Mouse (Mus musculus): ENCODE data around the gene Asxl2. TPM values are rescaled to one million over a fixed set of nuclear protein-coding genes. Genes with fewer than 3 reads are reported as not detected.

The Asxl2 gene
- 6.5 and 11.7 TPM in 2 replicates for polyA plus RNA-seq (2012; rRNA removed; ENCODE audit: low replicate concordance)

GRCm38 (mm10) chr12:3426530-3427034 lies at the start of gene Asxl2:
Gene Asxl2 (plus strand): TSS chr12:3426857.

Other genes with a start within 250 kb of the Asxl2 start
- gene Rab10, start 116.9 kb upstream of the Asxl2 start, polyA plus RNA-seq (2012; rRNA removed; ENCODE audit: low replicate concordance): 37.1 and 41.2 TPM in 2 replicates
- gene Kif3c, start 61.7 kb upstream of the Asxl2 start, polyA plus RNA-seq (2012; rRNA removed; ENCODE audit: low replicate concordance): 6.4 and 11.3 TPM in 2 replicates
- gene Dtnb, start 145.5 kb downstream of the Asxl2 start, polyA plus RNA-seq (2012; rRNA removed; ENCODE audit: low replicate concordance): 7.3 and 29.3 TPM in 2 replicates

Data from subcutaneous adipose tissue, adult 2 months (tissue).